Mouse (Mus musculus): ENCODE measurements around the gene Slc8a1. TPM values are rescaled to one million over a fixed set of nuclear protein-coding genes. Genes with fewer than 3 reads are reported as not detected.
A peak's percentile ranks its signal among the peaks of the same experiment; 100 is the strongest.

Slc8a1 gene
- total RNA-seq, 2 experiments from 2014 or later: 6.0 to 6.2 TPM

DNA sequence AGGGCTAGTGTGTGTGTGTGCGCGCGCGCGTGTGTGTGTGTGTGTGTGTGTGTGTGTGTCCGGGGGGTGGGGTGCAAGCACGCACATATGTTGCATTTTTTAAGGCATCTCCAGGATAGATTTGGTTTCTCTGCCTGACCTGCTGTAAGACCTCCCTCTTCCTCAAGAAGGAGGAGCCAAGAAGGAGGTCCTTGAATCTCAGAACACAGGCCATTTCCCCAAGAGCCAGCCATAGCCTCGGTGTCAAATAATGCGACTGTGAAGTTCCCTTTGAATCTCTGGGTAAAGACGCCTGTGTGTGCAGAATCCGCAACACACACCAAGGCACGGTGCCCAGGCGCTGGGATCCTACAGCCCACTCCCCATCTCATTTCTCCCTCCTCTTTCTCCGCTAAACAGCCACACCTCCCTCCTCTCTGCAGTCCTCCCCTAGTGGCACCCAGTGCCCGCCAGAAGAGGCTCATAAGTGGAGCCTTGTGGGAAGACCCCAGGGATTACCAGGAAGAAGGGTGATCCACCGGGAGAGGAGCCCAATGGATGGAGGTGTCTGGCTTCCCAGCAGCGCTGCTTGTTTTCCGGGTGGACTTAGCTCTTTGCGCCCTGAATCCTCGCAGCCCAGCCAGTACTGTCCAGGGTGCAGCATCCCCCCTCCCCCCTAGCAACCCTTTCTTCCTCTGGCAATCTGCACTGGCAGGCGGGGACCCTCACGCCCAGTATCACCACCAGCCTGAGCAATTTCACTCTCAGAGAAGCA is 68.9 kb downstream of the Slc8a1 start:
- DNase-seq: peak; percentile 8 to 15

DNA sequence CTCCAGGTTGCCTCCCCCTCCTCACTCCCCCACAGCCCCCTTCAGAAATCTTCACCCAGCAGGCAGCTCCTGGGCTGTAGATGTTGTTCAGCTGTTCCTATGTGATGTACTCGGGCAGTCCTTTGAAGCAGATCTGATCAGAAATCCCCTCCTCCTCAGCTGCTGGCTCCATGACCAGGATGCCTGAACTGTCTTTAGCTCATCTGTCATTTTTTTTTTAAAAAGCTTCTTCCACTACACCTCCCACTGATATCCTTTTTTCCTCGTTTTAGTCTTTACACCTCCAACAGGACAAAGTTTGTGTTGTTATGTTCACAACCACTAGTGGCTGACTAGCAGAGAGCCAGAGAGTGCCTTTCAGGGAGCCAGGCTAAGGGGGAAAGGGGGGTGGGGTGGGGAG is 69.7 kb downstream of the Slc8a1 start:
- no peak for DNase-seq

DNA sequence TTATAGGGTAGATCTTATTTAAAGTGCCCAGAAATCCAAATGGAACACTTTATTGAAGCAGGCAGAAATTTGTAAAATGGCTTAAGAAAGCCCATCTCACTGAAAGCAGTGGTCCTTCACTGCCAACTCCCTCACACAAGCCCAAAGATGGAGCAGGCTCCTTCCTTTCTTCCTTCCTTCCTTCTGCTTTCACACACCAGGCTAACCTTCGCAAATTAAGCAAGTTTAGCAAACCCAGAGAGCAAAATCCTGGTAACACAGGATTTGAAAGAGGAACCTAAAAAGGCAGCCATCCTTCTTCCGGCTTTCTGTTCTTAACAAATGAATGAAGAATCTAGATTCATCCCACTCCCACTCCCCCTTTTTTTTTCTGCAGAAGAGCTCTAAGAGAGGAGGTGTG is 70.2 kb downstream of the Slc8a1 start:
- DNase-seq: no peak

DNA sequence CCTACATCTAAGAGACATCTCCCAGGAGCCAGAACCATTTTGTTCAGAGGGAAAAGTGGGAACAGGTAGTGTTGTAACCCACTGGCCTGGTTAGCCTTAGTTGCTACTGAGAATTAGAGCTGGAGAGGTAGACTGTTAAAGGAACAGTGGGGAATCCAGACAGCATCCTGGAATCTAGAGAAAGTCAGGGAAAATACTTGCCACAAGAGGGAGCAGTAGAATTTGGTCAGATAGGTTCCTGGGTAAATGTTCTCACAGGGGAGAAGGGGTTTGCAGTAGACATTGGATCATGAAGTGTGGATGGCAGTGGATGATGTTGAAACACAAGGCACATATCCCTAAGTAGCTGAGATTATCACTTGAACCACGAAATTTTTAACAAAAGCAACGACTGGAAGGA is 71.6 kb downstream of the Slc8a1 start:
- peak in 1 of 2 experiments; percentile 12 for DNase-seq

DNA sequence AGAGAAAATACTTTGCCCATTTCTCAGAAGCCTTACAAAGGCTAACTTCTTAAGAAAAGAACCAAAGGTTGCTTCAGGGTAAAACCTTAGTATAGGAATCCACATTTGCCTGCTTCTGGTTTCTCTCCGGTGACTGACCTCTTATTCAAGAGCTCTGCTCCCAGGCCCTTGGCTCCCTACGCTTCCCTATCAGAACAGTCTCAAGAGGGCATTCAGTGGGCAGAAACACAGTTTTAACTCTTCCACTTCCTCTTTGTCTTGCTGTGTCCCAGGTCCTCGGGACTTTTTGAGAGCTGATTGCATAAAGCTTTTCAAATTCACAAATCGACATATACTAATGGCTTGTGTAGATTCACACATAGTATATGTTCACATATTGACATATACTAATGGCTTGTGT is 73.3 kb downstream of the Slc8a1 start:
- no peak for DNase-seq

DNA sequence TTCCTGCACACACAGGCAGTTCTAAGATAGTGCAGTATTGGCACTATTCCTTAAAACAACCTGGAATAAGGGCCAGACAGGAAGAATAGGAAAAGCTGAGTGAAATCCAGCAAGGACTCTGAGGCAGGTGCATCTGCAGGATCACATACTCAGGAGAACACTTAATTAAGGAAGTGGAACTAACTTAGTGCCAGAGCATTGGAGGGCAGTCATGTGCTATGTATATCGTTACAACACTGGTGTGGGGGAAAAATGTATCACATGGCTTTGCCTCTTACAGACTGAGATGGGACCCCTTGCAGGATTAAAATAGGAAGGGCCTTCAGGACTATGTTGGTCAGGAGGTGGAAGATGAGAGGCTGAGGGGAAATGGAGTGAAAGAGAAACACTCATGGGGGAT is 80.3 kb downstream of the Slc8a1 start:
- DNase-seq: no peak

DNA sequence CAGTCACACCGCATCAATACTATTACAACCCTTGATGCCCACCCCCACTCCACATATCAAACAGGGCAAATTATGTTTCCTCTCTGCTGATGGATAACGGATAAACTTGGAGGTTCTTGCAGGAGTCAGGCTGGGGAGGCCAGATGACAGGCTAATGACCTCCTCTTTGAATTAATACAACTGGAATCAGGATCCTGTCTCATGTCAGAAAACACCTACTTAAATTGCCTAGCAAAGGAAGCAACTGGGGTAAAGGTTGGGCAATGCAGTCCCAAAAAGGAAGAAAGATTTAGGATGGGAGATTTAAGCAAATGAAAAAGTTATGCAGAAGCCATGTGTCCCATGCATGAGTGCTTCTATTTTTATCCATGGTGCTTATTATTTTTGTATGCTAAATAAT is 83.6 kb downstream of the Slc8a1 start:
- DNase-seq: no peak

DNA sequence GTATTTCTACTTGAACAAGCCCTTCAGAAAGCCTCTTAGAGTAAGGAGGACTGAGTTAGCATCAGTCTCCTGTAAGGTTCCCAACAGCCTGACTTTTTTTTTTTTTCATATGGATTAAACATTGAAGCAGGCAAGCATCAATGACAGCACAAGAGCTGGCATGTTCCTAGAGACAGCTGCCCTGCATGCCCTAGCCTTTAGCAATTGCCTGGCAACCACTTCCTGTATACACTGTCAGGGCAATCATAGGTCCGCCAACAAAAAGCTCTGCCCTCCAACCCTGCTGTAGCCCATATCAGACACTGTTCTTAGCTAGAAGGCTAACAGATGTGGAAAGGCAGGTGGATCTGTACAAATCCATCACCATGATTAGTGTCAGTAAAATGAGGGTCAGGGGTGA is 85.2 kb downstream of the Slc8a1 start:
- DNase-seq: no peak

DNA sequence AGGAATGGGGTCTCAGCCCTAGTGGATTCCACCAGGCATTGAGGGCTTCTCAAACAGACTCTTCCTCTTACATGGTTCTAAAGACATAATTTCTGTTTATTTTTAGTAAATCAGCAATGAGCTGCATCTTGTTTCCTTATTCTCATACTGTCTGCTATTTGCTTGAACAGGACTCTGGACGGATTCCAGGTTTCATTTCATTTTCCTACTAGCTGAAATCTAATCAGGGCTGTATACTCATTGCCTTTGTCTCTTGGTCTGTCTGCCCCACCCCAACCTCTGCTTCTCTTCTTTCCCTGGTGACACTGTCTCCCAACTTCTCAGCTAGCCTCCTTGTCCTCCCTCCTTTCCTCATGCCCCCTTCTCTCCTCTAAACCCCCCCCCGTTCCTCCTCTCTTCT is 101.4 kb downstream of the Slc8a1 start:
- no peak for DNase-seq

DNA sequence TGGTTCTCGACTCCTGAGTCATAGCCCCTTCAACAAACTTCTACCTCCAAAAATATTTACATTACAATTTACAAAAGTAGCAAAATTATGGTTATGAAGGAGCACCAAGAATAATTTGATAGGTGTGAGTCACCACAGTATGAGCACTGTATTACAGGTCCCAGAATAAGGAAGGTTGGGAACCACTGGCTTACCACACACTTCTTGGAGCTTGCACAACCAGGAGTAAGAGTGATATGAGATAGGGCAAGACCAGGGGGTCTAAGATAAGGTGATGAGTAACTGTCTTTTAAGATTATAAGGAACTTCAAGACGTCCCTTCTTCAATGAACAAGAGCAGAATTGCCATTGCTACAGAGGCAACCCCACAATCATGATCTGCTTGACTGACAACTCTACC is 107.7 kb downstream of the Slc8a1 start:
- DNase-seq: no peak

DNA sequence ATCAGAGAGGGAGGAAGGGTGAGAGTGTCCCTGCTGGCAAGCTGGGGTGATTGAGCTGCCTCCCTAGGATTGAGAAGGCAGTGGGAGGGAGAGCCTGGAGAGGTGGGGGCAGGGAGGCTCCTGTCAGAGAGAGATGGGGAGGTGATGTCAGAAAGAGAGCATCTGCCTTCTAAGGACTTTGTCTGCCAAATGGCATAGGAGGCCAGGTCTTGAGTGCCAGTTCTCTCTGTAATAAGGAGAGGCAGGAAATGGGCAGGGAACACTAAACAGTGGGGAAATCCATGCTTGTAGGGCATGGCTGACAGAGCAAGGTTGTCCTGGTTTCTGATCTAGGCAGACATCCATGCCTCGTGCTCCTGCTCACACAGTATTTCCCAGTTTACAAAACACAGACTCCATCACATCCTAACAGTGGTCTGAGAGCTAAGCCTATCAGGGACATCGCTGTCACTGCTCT is 117.0 kb downstream of the Slc8a1 start:
- DNase-seq: no peak

DNA sequence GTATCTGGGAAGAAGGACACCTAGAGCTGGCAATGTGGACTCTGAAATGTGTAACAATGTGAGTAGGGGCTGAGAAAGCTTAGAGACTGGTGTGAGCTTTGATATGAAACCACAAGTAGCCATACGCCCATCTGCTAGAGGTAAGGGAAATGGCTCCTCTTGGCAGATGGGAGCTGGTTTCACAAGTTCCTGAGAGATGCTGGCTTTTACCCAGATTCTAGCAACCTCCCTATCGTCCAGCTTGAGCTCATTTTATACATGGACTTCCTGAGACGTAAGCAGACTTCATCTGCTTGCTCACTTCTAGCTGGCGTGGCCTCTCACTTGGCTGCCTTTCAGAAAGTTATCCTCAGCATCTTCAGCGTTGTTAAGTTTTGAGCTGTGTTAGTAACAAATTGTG is 119.7 kb downstream of the Slc8a1 start:
- no peak for DNase-seq

DNA sequence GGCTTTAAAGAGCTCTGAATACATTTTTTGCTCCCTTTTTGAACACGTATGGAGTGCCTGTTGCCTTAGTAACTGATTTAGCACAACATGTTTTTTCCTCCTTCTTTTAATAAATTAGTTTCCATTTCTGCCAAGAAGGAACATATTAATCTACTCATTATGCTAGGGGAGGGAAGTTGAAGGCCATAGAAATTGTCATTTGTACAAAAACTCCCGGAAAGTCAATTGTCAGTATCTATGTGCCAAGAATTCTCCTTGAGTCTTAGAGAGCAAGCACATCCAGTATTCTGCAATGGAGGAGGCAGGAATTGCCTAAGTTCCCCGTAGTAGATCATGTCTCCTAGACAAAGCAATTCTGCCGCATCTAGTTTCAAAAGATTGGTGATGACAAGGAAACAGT is 121.9 kb downstream of the Slc8a1 start:
- DNase-seq: no peak

DNA sequence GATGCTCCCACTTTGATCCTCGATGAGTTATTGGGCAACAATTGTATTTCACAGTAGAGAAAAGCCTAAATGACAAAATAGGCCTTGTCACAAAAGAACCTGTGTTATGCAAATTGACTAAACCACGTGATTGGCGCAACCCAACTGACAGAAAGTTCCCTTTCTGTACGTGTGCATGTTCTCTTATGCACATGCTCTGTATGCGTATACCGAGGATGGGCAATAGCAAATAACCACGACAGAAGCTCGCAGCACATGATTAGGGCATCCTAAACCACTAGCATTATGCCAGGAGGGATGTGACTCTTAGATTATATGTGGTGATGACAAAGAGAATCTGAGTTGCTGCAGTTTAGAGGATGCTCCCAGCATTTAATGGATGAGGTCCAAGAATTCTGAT is 122.8 kb downstream of the Slc8a1 start:
- no peak for DNase-seq

DNA sequence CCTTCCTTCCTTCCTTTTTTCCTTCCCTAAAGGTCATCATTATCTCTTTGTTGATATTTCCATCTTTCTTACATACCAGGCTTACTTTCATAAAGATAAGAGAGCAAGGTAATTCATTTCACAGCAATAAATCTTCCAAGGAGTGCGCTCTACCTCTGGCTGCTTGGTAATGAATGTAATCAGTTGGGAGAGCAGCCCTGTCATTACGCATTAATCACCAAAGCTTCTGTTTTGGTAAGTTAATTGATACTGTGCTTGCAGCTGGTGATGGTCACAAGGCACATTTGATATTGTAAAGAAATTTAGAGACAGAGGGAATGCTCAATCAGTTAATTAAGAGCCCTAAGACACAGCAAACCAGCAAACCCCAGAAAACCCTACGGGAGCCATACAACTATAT is 130.7 kb downstream of the Slc8a1 start:
- DNase-seq: no peak

DNA sequence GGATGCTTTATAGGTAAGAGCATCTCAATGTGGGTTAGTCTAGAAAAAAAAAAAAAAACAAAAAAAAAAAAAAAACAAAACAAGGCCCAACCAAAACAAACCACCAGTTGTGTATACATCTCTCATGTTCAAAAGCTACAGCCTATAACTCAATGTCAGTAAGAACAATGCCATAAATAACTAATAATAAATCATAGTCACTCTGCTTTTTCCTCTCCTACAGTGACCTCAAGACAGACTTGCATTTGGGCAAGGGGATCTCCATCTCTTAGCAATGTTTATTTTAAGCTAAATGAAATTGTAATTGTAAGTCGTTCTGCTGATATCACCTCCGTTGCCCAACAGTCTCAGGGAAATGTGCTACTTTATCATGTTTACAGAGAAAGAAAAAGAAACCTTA is 132.1 kb downstream of the Slc8a1 start:
- DNase-seq: no peak

DNA sequence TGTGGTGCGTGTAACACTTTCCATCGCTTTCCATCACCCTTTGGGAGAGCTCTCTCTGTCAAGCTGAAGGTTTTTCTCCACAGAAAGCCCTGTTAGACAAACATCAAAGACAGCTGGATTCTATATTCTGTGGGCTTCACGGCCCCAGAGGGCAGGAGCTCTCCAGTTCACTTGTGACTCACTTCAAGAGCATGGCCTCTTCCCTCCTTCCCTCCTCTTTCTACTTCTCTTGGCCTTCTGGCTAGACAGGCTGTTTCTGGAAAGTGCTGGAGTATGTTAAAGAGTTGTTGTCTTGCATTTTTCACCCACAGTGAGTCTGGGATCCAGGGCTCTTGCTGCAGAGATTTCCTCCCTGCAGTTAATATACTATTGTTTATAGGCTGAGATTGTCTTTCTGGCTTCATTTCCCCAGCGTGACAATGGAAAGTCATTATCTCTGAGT is 132.9 kb downstream of the Slc8a1 start:
- DNase-seq: no peak

DNA sequence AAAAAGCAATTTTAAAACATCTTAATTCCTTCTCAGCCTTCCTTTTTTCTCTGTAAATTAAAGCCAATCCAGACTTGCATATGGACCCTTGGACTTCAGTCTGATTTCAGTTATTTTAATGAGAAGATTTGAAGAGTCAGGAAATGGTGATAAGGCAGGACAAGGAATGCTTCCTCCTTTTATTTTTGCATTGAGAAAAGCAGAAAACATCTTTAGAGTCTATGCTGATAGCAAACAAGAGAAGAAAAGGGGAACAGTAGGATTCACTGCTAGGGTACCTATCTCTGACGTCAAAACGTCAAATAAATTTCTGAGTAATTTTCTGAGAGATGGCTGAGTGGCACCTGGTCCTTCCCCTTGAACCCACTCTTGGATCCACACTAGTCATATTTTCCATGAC is 139.1 kb downstream of the Slc8a1 start:
- DNase-seq: no peak

DNA sequence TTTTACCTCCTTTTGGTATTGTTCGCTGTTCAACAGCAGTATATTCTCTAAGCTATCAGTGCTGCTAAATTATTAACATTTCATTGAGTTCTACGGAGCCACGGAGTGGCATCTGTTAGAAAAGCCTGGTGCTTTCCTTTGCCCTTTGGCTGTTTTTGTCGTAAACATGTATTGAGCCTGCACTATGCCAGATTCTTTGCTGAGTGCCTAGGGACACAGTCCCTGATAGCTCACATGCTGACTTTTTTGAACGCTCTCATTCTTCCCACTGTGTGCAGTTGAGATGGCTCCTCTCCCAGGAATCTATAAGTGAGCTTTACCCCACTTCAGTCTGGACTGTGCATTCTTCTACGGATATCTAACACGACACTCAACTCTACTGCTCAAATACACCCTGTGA is 148.4 kb downstream of the Slc8a1 start:
- no peak for DNase-seq

DNA sequence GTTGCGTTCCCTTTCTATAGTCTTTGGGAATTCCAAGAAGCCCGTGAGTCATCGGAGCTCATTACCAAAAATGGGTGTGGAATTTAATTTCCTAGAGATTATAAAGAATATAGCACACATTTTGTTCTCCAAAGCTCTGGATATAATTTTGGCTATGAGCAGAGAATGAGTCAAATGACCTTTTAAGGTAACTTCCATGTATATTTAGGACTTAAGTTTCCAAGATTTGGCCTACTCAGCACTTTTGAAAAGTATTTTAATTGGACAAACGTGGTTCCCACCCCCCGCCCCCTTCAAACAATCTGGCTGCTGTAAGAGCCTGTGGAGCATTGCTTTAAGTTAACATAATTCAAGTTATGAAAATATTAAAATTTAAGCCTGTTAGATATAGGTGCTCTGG is 151.4 kb downstream of the Slc8a1 start:
- no peak for DNase-seq

DNA sequence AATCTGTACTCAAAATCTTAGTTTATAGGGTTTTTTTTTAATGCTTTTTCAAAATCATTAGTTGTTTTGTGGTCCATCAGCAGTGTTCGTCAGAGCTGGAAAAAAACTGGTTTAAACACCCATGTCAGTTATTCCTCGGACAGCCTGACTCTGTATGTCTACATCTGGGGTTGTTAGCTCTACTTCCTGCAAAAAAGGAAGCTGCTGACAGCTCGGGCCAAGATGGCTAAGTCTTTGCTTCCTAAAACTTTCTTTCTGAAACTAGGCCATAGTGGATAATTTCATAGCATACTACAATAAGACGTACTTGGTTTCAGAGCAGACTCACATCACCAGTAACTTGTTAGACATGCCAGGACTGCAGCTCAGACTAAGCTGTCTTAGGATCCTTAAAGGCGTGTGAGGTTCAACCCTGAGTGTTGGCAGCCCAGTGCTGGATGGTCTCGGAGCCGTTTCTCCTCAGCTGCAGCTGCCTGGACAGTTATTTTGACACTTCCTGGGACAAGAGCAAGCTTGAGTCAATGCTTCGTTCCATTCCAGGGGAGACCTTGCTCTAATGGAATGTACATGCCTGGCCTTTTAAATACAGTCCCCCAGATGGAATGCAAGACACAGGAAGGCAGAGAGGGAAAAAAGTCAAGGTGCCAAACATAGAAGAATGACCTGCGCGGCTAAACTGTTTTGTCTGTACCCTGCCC is 158.3 kb downstream of the Slc8a1 start:
- no peak for DNase-seq

DNA sequence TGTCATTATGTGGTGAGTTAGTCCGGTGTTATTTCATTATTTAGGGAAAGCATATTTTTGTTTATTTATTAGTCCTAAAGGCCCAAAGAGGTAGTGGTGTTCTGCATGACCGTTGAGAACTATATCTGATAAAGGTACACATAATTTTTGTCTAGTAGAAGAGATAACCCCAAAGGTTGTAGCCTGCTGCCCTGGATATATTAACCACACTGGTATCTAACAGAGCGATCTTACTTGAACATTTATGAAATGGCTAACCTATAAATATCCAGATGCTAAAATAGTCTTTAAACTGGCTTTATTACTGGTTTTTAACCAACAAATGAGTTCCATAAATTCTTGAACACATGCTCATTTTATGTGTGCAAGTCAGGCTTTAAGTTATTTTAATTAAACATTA is 161.3 kb downstream of the Slc8a1 start:
- no peak for DNase-seq

DNA sequence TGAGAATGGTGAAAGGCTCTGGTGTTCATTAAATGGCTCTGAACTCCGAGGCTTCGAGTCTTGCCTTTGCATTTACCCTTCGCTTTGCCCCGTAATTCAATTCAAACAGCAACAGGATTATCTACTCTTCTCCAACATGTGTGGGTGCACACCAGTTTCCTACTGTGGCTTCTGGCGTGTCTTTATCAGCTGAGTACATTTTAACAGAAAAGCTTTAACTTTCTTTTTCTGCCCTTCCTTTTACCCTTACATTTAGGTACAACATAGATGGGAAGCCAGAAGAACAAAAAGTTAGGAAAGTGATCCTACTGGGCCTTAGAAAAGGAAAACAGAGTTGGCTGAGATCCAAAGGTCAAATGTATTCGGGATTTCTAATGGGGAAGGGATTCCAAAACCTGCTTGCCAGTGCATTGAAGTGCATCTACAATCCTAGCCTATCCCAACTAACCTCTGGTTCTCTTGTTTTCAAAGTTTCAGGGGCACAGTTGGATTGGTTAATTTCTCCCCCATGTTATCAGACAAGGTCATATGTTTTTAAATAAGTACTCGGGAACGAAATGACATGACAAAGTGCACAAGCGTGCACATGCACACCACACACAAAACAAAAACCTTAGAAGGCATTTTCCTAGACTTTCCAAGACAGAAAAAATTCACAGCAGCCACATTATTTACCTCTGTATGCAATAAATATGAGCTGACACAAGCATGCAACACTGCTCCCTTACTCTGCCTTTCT is 172.4 kb downstream of the Slc8a1 start:
- no peak for DNase-seq

Measured in adrenal gland, postnatal 36 days (tissue).